Mouse (Mus musculus) stomach, postnatal 0 days (tissue): ENCODE measurements at regions not wholly inside any gene's neighbourhood (a gene's known extent, or its start where the extent isn't known, plus 50 kb on each side); places are given as distances from the start of the nearest gene placed in this dataset.

Source experiments
- CTCF ChIP-seq: IDR thresholded peaks from 2 replicates; pipeline ENCODE4 v1.5.1; 2016; ENCODE audit warnings: antibody characterized with exemption, low read depth, mild to moderate bottlenecking, moderate library complexity
- EP300 ChIP-seq: optimal IDR thresholded peaks from 2 replicates; pipeline ENCODE3; 2016; ENCODE audit warnings: antibody characterized with exemption

GRCm38 (mm10) chr1:167922917-167923316 is 233.9 kb downstream of the Lmx1a start:
- TF ChIP-seq CTCF: no peak
- no peak for TF ChIP-seq EP300
